Mouse (Mus musculus): ENCODE measurements around the gene Dusp10. TPM values are rescaled to one million over a fixed set of nuclear protein-coding genes. Genes with fewer than 3 reads are reported as not detected.

The Dusp10 gene
- total RNA-seq, 2 experiments from 2014 or later: 1.5 to 7.1 TPM

- no peak for ATAC-seq (replicated peaks; ENCODE audit: low FRiP score, poor library complexity, severe bottlenecking)
Measured at GRCm38 (mm10) chr1:184052331-184052730, 39.2 kb downstream of the Dusp10 start.

- ATAC-seq (replicated peaks; ENCODE audit: low FRiP score, poor library complexity, severe bottlenecking): no peak
Measured at GRCm38 (mm10) chr1:184053141-184053540, 40.0 kb downstream of the Dusp10 start.

GRCm38 (mm10) chr1:184053711-184054110 lies 40.6 kb downstream of the Dusp10 start:
- ATAC-seq (replicated peaks; ENCODE audit: low FRiP score, poor library complexity, severe bottlenecking): no peak

GRCm38 (mm10) chr1:184054176-184054575 lies 41.1 kb downstream of the Dusp10 start:
- ATAC-seq (replicated peaks; ENCODE audit: low FRiP score, poor library complexity, severe bottlenecking): no peak

GRCm38 (mm10) chr1:184058206-184058605 lies 45.1 kb downstream of the Dusp10 start:
- ATAC-seq (replicated peaks; ENCODE audit: low FRiP score, poor library complexity, severe bottlenecking): no peak

- no peak for ATAC-seq (replicated peaks; ENCODE audit: low FRiP score, poor library complexity, severe bottlenecking)
Measured at GRCm38 (mm10) chr1:184059814-184060213, 46.7 kb downstream of the Dusp10 start.

- no peak for ATAC-seq (replicated peaks; ENCODE audit: low FRiP score, poor library complexity, severe bottlenecking)
Measured at GRCm38 (mm10) chr1:184060381-184060780, 47.3 kb downstream of the Dusp10 start.

- no peak for ATAC-seq (replicated peaks; ENCODE audit: low FRiP score, poor library complexity, severe bottlenecking)
Measured at GRCm38 (mm10) chr1:184060828-184061734, 48.0 kb downstream of the Dusp10 start.

DNA sequence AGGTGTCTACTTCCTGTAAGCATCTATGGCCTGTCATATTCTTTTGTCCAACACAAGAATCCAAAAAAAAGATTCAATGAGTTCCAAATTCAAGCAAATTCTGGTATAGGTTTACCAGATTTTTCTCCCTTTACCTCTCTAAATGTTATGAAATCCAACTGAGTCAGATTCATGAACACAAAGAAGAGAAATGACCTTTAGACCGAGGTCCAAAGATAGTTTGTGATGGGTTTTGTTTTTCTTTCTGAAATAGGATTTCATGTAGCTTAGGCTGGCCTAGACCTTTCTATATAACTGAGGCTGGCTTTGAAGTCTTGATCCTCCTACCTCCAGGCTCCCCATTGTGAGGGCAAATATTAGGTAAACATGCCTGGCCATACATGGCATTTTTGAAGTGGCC lies 48.8 kb downstream of the Dusp10 start:
- ATAC-seq (replicated peaks; ENCODE audit: low FRiP score, poor library complexity, severe bottlenecking): no peak

DNA sequence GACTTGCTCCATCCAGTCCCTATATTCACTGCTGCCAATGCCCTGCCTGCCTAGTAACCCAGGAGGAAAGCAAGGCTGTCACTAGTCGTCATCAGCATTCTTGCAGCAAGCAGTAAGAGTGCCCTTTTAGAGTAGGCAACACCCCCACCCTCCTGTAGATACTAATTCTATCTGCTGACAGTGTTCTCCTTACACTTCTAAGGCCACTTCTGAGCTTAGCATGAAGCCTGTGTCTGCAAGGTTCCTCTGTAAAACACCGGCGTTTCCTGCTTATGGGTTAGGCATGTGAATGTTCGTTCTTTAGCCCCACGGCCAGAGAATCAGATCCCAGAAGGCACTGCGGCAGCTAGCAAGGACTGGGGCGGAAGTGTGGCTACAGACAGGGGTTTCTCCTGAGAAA lies 51.2 kb downstream of the Dusp10 start:
- ATAC-seq (replicated peaks; ENCODE audit: low FRiP score, poor library complexity, severe bottlenecking): no peak

DNA sequence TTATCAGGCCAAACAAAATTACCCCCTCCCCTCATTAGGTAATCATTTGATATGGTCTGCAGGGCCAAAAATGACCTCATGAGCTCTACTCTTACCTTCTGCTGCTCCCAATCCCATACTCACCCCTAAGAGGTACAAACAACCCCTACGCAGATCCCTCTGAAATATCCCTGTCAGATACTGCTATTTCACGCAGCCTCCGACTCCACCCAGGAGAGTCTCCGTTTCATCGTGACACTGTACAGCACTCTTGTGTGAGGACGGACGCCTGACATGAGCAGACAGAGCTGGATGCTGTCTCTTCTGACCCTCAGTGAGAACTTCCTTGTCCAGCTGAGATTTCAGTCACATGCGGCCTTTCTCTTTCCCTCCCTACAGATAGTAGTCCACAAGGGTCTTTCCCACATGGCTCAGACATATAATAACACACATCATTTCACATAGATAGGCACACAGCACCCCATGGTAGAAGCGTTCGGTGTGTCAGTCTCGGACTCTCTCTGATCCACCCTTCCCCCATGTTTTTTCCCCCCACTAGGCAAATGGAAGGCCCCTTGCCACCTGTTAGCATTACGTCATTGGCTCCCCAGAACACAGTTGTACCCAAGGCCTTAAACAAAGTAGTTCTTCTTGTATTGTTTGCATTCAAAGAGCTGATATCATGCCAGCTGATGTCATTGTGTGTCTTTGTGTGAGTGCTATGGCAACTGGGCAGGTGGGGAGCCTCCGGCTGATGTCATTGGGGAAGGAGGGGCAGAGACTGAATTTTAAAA lies 52.7 kb downstream of the Dusp10 start:
- no peak for ATAC-seq (replicated peaks; ENCODE audit: low FRiP score, poor library complexity, severe bottlenecking)

DNA sequence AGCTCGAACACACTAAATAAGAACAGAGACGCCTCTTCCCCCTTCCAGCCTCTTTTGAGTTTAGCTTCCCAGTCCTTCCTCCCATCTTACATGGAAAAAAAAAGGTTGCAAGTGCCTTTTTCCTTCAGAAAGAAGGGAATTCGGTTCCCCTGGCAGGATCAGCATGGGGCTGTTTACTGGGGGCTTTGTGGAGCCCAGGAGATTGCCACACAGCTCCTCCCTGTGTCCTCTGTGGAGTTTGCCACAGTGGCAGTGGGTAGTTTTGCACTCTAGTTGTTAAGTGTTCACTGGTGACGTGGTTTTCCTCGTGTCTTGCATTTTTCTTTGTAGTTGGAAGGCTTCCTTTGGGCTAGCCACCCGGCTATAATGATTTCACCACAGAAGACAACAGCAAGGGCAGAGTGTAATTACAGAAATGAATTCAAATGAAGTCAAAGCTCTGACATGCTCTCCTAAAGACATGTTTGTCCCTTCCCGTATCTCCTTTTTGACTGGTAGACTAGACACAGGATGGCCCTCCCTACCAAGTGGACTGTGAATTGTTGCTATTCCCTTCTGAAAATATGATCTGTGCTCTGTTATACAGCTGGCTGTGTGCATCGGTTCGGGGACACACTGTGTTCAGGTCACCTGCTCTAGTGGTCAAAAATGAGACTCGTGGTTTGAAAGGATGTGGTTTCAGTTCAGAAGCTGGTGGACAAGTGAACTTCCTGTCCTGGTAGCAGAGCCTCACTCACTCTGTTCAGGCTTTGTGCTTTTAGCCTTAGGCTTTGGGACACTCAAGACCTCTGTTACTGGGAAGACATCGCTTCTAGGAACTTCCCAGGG lies 53.6 kb downstream of the Dusp10 start:
- ATAC-seq (replicated peaks; ENCODE audit: low FRiP score, poor library complexity, severe bottlenecking): no peak

DNA sequence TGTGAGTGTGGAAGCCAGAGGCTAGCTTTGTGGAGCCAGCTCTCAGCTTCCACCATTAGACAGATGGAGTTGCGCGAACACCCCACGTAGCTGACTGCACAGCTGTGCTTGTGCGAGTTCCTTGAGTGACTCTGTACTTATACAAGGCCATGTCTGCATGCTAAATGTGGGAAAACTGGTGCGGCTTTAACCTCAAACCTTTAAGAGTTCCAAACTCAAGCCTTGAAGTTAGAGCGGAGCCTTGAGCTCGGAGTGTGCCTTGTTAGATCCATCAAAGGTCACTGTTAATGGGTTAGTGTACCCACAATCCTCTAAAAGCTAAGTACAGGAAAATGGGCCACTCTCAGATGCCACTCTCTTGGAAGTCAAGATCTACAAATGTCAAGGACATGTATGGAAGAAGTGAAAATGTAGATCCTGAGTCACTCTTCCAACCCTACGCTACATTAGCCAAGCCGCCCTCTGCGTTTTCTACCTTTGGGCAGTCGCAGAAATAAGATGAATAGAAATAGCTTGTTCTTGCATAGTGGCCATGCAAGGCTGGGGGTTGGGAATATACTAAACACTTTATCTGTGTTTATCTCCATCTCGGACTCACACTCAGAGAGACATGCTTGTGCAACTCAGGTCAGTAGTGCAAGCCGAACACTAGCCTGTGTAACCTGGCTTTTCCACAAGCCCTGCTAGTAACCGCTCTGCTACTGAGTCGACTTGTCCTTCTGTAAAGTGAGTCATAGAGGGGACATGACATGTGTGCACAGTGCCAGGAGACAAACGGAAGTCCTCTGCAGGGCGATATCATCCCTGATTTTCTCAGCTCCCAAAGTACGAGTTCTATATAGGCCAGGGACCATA lies 54.8 kb downstream of the Dusp10 start:
- no peak for ATAC-seq (replicated peaks; ENCODE audit: low FRiP score, poor library complexity, severe bottlenecking)

DNA sequence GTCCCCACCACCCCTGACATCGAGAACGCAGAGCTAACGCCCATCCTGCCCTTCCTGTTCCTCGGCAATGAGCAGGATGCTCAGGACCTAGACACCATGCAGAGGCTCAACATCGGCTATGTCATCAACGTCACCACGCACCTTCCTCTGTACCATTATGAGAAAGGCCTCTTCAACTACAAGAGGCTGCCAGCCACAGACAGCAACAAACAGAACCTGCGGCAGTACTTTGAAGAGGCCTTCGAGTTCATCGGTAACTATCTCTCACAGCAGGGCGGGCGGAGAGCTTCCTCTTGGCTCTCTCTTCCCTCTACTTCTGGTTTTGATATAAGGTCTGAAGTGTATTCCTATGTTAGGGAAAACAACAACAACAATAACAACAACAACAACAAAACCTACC lies 55.9 kb downstream of the Dusp10 start:
- no peak for ATAC-seq (replicated peaks; ENCODE audit: low FRiP score, poor library complexity, severe bottlenecking)

DNA sequence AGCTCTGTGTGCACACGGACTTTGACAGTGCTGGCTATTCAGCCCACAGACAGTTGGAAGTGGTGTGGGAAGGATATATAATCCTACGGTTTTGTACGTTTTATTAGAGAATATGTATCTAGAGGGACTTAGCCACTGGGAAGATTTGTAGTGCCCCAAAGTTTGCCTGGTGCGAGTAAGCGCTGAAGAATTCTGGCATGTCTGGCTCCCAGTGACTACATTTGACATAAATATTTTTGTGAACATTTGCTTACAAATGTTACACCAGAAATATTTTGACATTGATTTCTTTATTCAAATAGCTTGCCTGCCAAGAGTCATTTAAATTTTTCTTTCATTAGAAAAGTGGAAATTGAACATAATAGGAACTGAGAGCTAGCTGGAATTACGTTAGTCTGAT lies 63.0 kb downstream of the Dusp10 start:
- no peak for ATAC-seq (replicated peaks; ENCODE audit: low FRiP score, poor library complexity, severe bottlenecking)

DNA sequence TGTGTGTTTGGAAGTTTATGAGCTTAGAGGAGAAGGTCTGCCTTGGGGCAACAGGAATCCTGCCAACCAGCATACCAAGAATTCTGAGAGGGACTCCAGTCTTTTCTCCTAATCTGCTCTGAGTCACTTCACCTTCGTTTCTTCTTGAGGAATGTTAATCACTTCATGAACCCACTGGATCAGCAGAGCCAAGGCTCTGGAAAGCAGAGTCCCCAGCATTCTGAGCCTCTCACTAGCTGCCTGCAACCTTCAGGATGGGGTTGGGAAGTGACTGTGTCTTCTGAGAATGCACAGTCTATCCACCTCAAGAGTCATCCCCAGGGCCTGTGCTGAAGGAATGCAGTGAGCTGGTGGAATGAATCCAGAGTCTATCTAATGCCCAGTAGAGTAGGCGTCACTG lies 63.7 kb downstream of the Dusp10 start:
- no peak for ATAC-seq (replicated peaks; ENCODE audit: low FRiP score, poor library complexity, severe bottlenecking)

DNA sequence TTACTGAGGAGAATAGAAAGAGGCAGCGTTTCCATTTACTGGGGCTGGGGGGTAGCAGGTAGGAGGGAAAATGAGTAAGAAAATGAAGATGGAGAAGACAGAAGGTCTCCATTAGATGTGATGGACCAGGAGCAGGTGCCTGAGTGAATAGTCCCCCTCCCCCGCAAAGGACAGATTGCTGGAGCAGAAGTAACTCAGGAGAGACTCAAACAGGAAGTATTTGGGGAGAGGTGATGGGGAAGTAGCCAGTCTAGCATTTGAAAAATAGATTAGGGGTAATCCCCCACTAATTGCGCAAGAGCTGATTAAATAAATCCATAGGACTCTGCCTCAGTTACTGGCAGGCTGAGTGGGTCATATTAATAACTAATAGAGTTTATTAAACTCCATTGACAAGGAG lies 66.2 kb downstream of the Dusp10 start:
- no peak for ATAC-seq (replicated peaks; ENCODE audit: low FRiP score, poor library complexity, severe bottlenecking)

- ATAC-seq (replicated peaks; ENCODE audit: low FRiP score, poor library complexity, severe bottlenecking): no peak
Measured at GRCm38 (mm10) chr1:184082661-184083060, 69.6 kb downstream of the Dusp10 start.

DNA sequence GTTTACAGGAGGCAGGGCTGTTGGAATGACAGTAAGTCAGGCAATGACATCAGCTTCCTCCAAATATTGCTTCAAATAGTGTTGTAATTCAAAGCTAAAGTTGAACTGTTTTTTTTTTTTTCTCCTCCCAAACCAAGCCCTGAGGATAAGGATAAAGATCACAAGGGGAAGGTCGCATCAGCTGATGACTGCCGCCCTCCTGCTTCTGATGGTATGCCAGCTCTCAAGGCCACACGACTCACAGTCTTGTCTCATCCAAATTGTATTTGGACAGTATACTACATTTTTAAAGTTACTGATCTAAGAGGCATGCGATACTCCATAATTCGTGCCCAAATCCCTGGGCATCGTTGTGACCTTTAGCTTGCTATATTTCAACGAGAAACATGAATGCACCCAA lies 70.1 kb downstream of the Dusp10 start:
- no peak for ATAC-seq (replicated peaks; ENCODE audit: low FRiP score, poor library complexity, severe bottlenecking)

All from erythroid progenitor cell, adult 5-6 weeks (primary cell).